9 mouse cellular contexts compared by ENCODE assay signal in genomic region chrX:101299055-101299454, GRCm38 (mm10). TPM values are rescaled to one million over a fixed set of nuclear protein-coding genes. Genes with fewer than 3 reads are reported as not detected.
DNase-seq lines count a peak whose midpoint lies in the region; ATAC-seq lines count a peak whose summit lies in the region.
"Had no signal": no experiment of that assay in that cellular context is flagged by ENCODE, and none has a peak within 500 bp of the region (broad histone marks: within the 10 kb centered on the region; RNA-seq: fewer than 3 reads in every experiment).

Gene Nlgn3, plus strand, starts transcription at chrX:101299168.

- 18% methylated on average over 24 of the region's 24 CpGs for WGBS in heart, embryonic 15.5 days
- 24% methylated on average over 24 of the region's 24 CpGs for WGBS in embryonic facial prominence, embryonic 12.5 days

- peak within 1 kb of the TSS; percentile 41 for H3K4me3 ChIP-seq in heart, embryonic 15.5 days
- peak within 1 kb of the TSS; percentile 43 for H3K4me3 ChIP-seq in embryonic facial prominence, embryonic 12.5 days

- no peaks in the 10 kb centered on the region for H3K9me3 ChIP-seq in heart, embryonic 15.5 days (replicated peaks)
- no peaks in the 10 kb centered on the region for H3K9me3 ChIP-seq in embryonic facial prominence, embryonic 12.5 days

- H3K9ac ChIP-seq in heart, embryonic 15.5 days, result no peak within 1 kb of the TSS
- H3K9ac ChIP-seq in embryonic facial prominence, embryonic 12.5 days, result peak within 1 kb of the TSS; percentile 50

- H3K36me3 ChIP-seq in heart, embryonic 15.5 days, result peaks cover 14% of the 10 kb centered on the region; the same call in 1 of the 2 replicates
- peaks cover 21% of the 10 kb centered on the region; the same call in 1 of the 2 replicates for H3K36me3 ChIP-seq in embryonic facial prominence, embryonic 12.5 days

- intact Hi-C loops in heart, postnatal 36 days (cut with DNase I), result no loop called here

- no peak within 1 kb of the TSS for H3K27ac ChIP-seq in heart, embryonic 15.5 days
- peak within 1 kb of the TSS; percentile 57; the same call in 1 of the 2 replicates for H3K27ac ChIP-seq in embryonic facial prominence, embryonic 12.5 days

- no peak for DNase-seq in heart, postnatal 36 days
- peak; percentile 55 for DNase-seq in adrenal gland, postnatal 10 days
- DNase-seq in layer of hippocampus, adult 9-11 months, result peak; percentile 37
- DNase-seq in testis, postnatal 14 days (ENCODE audit: low spot score), result peak; percentile 10
- no peak for DNase-seq in natural killer cell, adult 2 months (ENCODE audit: low spot score in 2 of 2)

- H3K4me2 ChIP-seq in heart, embryonic 15.5 days, result peak within 1 kb of the TSS; percentile 62
- peak within 1 kb of the TSS; percentile 50 for H3K4me2 ChIP-seq in embryonic facial prominence, embryonic 12.5 days (replicated peaks)

- H3K27me3 ChIP-seq in heart, embryonic 15.5 days, result no peaks in the 10 kb centered on the region
- H3K27me3 ChIP-seq in embryonic facial prominence, embryonic 12.5 days, result peaks cover 3% of the 10 kb centered on the region; the same call in 1 of the 2 replicates

- no peak for ATAC-seq in heart, embryonic 15.5 days (replicated peaks; ENCODE audit: insufficient number of reproducible peaks, insufficient read depth, low FRiP score, low read depth)
- no peak for ATAC-seq in embryonic facial prominence, embryonic 12.5 days (ENCODE audit: insufficient number of reproducible peaks, insufficient read depth, low FRiP score, low TSS enrichment)
- ATAC-seq in megakaryocyte-erythroid progenitor cell, adult 5-6 weeks (replicated peaks; ENCODE audit: low FRiP score, low TSS enrichment, poor library complexity, severe bottlenecking), result peak; percentile 35; the same call in 1 of the 2 replicates

- peaks cover 2% of the 10 kb centered on the region; the same call in 1 of the 2 replicates for H3K4me1 ChIP-seq in heart, embryonic 15.5 days (replicated peaks)
- no peaks in the 10 kb centered on the region for H3K4me1 ChIP-seq in embryonic facial prominence, embryonic 12.5 days

RNA-seq across cellular contexts. Expression of gene Nlgn3, which starts in this region (rescaled TPM):
- 1.7 and 3.3 TPM in 2 replicates for polyA plus RNA-seq in heart, embryonic 15.5 days (2015; fragmentation: Nextera tagmentation; extraction: Ambion mirVana)
- under 1 TPM; 0.22 to 0.50 TPM for total RNA-seq in heart, postnatal 36 days (2021)
- total RNA-seq in adrenal gland, postnatal 10 days (2021), result 10 to 100 TPM; 10.6 to 10.7 TPM
- polyA plus RNA-seq in embryonic facial prominence, embryonic 12.5 days (2016; fragmentation: Nextera tagmentation; extraction: Ambion mirVana), result 15.3 and 18.0 TPM in 2 replicates
- 0.07 TPM in 1 of 2 replicates, not detected in the other for total RNA-seq in megakaryocyte-erythroid progenitor cell, adult 5-6 weeks (2014; fragmentation: Nextera tagmentation)
- not detected in 2 replicates for total RNA-seq in megakaryocyte-erythroid progenitor cell, adult 5-6 weeks (2017)
- total RNA-seq: hematopoietic stem cell, adult 5-6 weeks had no signal

Comparison
In these comparisons a context has a peak if more than half of its experiments do, and no peak if none do; other contexts are left out.
1. RNA of gene Nlgn3 (total RNA-seq): 10.6 to 10.7 TPM in adrenal gland, postnatal 10 days; 0.22 to 0.50 TPM in heart, postnatal 36 days and 0.07 TPM in megakaryocyte-erythroid progenitor cell, adult 5-6 weeks; every median in the first group is over 4 times any median in the second.
2. Peak in ATAC-seq in megakaryocyte-erythroid progenitor cell, adult 5-6 weeks; RNA of the gene not detected or under 1 TPM.
3. DNase-seq: peak in adrenal gland, postnatal 10 days (single experiment), layer of hippocampus, adult 9-11 months (single experiment) and testis, postnatal 14 days (single experiment); none in heart, postnatal 36 days (0 of 2) and natural killer cell, adult 2 months (0 of 2).